Mouse (Mus musculus) kidney, postnatal 4 days (tissue): ENCODE results near the gene Dcaf10.
A peak's percentile ranks its signal among the peaks of the same experiment; 100 is the strongest.
"Not testable (repeated sequence)": the region's sequence is repeated elsewhere in the genome, so short reads cannot be mapped to it uniquely, and the experiment has no call there.

Experiments used
- DNase-seq, 2 experiments: peaks; one replicate each; pipeline ENCODE4 v3.0.0; 2021; ENCODE audit warnings: mixed read lengths in 2 of 2

The Dcaf10 gene

GRCm38 (mm10) chr4:45341669-45342249 is at the start of gene Dcaf10:
Dcaf10 (plus strand) TSS chr4:45342101.
- DNase-seq = peak; percentile 96 to 97

DNA sequence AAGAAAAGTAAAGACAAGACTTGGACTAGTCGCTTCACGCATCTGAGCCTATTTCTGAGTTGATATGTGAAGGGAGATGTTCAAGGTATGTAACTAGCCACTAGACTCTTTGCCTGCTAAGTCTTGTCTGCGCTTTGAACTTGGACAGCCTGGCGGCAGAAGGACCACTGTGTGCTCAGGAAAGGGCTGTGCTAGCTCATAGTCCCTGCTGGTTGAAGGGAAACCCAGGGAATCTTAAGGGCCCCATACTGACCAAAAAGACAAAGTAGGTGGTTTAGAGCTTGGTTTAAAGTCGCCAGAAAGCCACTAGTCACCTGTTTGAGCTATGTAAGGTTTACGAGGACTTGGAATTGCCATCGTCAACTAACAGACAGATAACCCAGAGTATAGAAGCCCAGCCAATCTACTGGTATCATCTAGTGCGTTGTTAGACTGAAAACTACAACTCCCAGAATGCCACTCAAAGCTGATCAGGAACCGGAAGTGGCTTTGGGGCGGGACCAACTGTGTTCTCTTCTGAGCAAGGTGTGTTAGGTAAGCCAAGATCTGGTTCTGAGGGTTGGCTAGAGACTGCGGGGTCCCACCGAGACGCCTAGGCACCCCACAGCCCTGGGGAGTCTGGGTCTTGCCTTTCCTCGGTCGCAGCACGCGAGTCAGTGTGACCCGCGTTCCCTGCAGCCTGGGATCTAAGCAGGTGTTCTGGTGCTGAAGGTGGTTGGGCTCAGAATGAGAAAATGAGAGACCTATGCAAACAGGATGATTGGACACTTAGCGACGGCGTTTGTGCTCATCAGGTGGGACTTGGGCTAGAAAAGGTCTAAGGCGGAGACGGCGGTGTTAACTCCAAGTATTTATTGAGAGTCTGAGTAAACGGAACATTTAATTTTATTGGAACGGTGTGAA is 45.0 kb upstream of the Dcaf10 start, which contains the start of gene Trmt10b:
Trmt10b (plus strand) TSS at position 466 of the 903 bp plus-strand sequence.
- peak; percentile 79 to 82 for DNase-seq

GRCm38 (mm10) chr4:45305536-45305935 is 36.4 kb upstream of the Dcaf10 start:
- no peak for DNase-seq

DNA sequence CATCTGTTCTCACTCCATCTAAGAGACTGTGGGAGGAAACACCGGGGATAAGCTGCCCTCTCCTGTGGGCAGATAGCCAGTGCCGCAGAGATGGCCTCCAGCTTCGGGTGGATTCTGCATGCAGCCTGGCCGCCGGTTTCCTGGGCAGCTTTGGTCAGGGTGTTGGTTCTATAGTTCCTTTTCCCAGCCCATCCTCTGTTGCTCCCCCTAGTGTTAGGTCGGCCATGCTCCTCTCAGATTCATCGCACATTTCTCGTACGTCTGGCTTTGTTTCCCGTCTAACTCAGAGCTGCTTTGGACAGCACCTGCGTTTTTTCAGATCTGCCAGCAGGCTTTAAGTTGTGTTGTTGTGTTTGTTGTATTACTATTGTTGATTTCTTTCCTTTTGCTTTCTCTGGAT is 33.9 kb upstream of the Dcaf10 start:
- peak; percentile 43 to 52 for DNase-seq

DNA sequence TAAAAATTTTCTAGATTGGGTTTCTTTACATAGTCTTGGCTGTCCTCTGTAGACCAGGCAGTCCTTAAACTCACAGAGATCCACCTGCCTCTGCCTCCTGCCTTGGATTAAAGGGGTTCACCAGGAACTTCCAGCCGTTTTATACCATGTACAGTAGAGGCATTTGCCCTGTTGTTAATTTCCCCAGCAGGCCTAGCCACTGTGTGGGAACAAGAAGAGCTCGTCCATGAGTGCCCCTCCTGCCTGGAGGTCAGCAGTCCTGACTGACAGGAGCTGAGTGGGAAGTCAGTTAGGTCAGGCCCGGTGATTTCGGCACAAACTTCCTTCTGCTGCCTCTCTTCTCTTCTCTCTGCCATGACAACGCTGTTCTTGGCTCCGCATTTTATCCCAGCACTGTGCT is 33.3 kb upstream of the Dcaf10 start:
- no peak for DNase-seq

DNA sequence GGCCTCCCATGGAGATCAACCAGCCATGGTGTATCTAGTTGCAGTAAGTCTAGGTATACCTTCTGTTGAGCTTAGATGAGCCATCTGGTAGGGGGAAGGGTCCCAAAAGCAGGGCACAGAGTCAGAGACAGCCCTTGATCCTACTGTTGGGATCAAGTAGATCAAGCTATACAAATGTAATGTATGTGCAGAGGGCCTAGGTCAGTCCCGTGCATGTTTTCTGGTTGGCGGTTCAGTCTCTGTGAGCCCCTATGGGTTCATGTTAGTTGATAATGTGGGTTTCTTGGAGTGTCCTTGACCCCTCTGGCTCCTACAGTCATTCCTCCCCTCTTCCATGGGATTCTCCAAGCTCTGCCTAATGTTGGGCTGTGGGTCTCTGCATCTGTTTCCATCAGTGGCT is 30.8 kb upstream of the Dcaf10 start:
- DNase-seq = no peak

- DNase-seq = peak; percentile 86 to 92
These were observed 21.6 kb upstream of the Dcaf10 start for GRCm38 (mm10) chr4:45320159-45320816.

DNA sequence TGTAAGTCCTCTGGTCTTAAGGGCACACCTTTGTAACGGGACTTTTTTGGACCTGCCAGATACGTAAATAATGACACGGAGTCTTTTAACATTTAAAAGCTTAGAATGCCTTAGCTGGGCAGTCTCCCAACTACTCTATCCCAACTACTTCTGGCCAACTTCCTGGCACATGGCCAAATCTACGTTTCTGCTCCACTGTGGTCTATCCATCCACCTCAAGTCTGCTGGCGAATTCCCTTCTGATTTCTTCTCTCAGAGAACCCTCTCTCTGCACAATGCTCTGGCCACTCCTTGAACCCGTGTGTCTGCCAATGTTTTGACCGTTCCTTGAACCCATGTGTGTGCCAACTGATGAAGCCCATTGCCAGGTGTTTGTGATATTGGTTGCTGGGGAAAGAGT is 10.8 kb upstream of the Dcaf10 start:
- DNase-seq = no peak

GRCm38 (mm10) chr4:45332466-45332865 is 9.4 kb upstream of the Dcaf10 start:
- DNase-seq = no peak

DNA sequence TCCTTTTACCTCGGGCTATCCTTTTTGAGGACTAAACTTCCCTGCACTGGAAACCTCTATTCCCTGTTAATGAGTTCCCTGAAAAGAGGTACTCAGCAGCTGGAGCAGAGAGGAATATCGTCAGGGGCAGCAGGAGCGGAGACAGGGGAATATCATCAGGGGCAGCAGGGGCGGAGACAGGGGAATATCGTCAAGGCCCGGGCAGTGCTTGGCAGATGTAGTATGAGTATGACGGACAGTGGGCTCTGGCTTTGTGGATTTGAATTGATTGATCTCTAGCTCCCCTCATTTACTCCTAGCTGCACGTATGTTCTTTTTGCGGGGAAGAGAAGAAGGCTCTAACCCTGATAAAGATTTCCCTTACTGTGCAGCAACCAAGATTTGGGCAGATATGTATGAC is 675 bp upstream of the Dcaf10 start:
- DNase-seq = no peak

DNA sequence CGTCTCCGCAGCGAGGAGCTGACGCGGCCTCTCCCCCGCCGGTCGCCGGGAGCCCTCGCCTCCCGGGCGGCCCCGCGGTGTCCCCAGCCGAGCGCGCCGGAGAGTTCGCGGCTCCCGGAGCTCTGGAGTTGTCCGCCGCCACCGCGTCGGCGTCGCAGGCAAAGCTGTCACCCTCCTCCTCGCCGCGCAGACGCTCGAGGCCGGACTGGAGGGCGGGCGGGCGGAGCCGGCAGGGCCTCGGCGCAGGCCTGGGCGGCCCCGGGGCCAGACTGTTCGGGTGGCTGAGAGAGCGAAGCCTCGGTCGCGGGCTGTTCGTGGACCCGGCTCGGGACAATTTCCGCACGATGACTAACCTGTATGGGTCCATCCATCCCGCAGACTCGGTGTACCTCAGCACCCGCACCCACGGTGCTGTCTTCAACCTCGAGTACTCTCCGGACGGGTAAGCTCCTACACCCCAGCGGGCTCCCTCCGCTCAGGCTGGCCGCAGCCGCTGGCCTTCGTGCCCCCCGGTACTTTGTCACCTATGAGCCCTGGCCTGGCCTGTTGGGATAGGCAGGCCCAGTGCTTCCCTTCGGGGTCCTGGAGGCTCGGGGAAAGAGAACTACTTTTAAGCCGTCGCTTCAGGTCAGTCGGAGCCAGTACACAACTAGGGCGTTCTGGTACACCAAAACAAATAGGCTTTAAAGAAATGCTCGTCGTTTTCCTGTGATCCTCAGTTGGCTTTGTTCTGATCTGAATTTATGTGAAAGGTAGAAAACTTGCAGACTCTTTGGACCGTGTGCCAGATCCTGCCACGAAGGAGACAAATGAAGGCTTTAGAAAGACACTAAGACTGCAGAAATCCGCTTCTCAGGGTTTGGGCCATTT is 620 bp downstream of the Dcaf10 start, which contains the start of gene Exosc3:
Exosc3 (minus strand) TSS at position 447 of the 870 bp plus-strand sequence.
- DNase-seq = peak; percentile 67 to 79

GRCm38 (mm10) chr4:45356653-45357052 is 14.8 kb downstream of the Dcaf10 start:
- no peak for DNase-seq

DNA sequence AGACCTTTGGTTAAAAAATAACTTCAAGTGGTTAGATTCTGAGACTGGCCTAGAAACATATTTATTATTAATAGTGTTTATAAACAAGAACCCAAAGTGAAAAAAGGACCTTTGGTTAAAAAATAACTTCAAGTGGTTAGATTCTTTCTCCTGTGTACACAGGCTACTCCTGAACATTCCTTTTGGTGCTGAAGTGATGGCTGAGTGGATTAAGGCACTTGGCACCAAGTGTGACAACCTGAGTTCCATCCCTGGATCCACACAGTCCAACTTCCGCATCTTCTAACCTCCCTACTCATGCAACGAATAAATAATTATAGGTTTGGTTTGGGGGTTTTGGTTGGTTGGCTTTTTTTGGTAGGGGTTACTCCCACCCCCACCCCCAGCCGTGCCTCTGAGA is 29.4 kb downstream of the Dcaf10 start:
- DNase-seq = no peak

GRCm38 (mm10) chr4:45374879-45375278 is 33.0 kb downstream of the Dcaf10 start:
- peak in 1 of 2 experiments; percentile 38 for DNase-seq

- DNase-seq = no peak
These were observed 34.7 kb downstream of the Dcaf10 start for GRCm38 (mm10) chr4:45376573-45376972.

DNA sequence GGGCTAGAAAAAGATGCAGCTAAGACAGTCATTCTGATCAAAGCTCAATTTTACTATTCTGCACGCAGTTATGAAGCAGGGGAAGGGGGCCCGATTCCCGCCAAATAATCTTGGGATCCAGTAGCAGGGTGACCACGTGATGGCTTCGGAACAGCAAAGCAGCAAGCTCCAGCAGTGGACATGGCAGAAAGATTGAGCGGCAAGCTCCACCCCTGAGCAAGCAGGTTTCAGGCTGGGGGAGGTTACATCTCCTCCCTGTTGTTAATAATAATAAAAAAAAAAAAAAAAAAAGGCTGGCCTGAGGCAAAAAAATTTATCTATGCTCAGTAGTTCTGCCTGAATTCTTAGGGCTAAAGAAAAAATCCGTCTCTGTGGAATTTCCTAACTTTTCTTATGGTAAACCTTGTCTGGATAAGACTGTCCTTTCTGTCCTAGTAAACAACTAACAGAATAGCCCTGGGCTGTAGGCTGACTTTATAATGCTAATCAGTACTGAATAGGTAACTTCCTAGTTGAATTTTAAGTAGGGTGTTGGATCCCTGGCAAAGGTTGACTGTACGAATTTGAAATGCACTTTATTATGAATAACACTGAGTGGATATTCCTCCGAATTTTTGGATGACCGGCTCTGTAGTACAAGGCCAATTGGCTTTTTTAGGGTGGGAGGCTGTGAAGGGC is 39.1 kb downstream of the Dcaf10 start:
- DNase-seq = not testable (repeated sequence)

DNA sequence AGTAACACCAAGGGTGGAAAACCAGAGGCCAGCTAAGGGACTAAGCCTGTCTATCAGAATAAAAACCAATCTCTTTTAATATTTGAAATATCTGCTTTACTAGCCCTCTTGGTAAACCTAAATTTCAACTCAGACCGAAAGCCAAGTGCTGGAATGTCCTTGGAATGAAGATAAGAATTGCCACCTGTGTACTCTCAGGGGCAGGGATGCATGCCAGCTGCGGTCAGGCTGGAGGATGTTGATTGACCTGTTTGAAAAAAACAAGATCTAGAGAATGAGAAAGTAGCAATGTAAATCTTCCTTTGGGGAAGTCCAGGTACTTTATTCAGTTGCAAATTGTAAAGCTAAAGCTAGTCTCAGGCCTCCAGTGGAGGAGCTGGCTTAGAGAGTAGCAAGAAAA is 40.2 kb downstream of the Dcaf10 start:
- DNase-seq = not testable (repeated sequence)

- not testable (repeated sequence) for DNase-seq
These were observed 45.4 kb downstream of the Dcaf10 start for GRCm38 (mm10) chr4:45387296-45387695.

DNA sequence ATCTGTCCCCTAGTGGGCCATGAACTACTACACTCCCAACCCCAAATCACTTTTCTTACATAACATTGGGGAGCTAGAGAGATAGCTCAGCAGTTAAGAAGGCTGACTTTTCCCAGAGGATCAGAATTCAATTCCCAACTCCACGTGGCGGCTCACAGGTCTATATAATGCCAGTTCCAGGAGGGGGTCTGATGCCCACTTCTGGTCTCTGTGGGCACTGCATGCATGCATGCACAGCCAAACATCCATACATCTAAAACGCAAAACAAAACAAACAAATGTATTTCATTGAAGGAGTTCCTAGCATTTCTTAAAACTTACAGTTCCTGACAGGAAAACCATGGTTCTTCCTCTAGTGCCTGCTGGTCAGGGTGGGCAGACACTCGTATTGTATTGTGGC is 50.2 kb downstream of the Dcaf10 start:
- no peak for DNase-seq

GRCm38 (mm10) chr4:45392572-45392971 is 50.7 kb downstream of the Dcaf10 start:
- DNase-seq = no peak

DNA sequence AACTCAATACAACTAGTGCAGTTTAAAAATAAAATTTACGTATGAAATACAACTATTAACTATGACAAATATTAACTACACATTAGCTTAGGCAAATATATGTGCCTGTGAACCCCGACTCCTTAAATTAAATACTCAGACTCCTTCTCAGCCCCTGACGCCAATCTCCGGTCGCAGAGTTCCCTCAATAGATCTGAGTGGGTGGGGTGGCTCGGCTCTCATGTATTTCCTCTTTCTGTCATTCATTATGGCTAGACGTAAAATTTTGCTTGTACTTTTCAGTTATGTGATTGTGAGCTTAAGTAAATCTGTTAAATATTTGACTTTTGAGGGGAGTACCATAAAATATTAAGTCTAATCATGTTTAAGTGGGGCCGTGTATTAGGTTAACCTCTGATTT is 51.1 kb downstream of the Dcaf10 start:
- DNase-seq = no peak

GRCm38 (mm10) chr4:45393658-45394057 is 51.8 kb downstream of the Dcaf10 start:
- no peak for DNase-seq
